Mouse (Mus musculus) neural tube, embryonic 13.5 days (tissue): Measurements from ENCODE around the gene C5ar2. TPM values are rescaled to one million over a fixed set of nuclear protein-coding genes. Genes with fewer than 3 reads are reported as not detected.

ENCODE experiments used
- ATAC-seq: fragments of 200-750 bp; cut with Nextera tagmentation; 2 replicates; pipeline ENCODE4 v1.8.0; 2017; ENCODE audit warnings: low read depth, mild to moderate bottlenecking, moderate TSS enrichment, moderate library complexity
- H3K27ac ChIP-seq: fragments of 300-500 bp; sonication (generic); replicated peaks from 2 replicates; pipeline ENCODE4 v1.5.1; 2015; ENCODE audit warnings: moderate library complexity, mild to moderate bottlenecking, inconsistent platforms
- H3K27me3 ChIP-seq: fragments of 300-500 bp; sonication (generic); 2 replicates; pipeline ENCODE4 v1.6.1; 2015; ENCODE audit warnings: mild to moderate bottlenecking, inconsistent platforms
- H3K36me3 ChIP-seq: fragments of 300-500 bp; sonication (generic); 2 replicates; pipeline ENCODE4 v1.6.1; 2015; ENCODE audit warnings: mild to moderate bottlenecking, inconsistent platforms
- H3K4me1 ChIP-seq: fragments of 300-500 bp; sonication (generic); replicated peaks from 2 replicates; pipeline ENCODE4 v1.6.1; 2015; ENCODE audit warnings: inconsistent platforms
- H3K4me2 ChIP-seq: fragments of 300-500 bp; sonication (generic); 2 replicates; pipeline ENCODE4 v1.6.1; 2015; ENCODE audit warnings: inconsistent platforms, mild to moderate bottlenecking, moderate library complexity
- H3K4me3 ChIP-seq: fragments of 300-500 bp; sonication (generic); 2 replicates; pipeline ENCODE4 v1.5.1; 2015; ENCODE audit warnings: mild to moderate bottlenecking, inconsistent platforms
- H3K9ac ChIP-seq: fragments of 300-500 bp; sonication (generic); 2 replicates; pipeline ENCODE4 v1.6.1; 2015; ENCODE audit warnings: moderate library complexity, mild to moderate bottlenecking, inconsistent platforms
- H3K9me3 ChIP-seq: fragments of 300-500 bp; sonication (generic); 2 replicates; pipeline ENCODE4 v1.6.1; 2016; ENCODE audit warnings: inconsistent platforms
- WGBS: fragments of 180-500 bp; shearing (Covaris S2); methylation state at CpG from one replicate; pipeline ENCODE4 v1.1.7; 2015; 5-methylcytosine and 5-hydroxymethylcytosine counted together
- polyA plus RNA-seq: library from polyadenylated mRNA; unstranded; fragments of >200 nt; fragmentation: Nextera tagmentation; extraction: Ambion mirVana; gene quantifications from 2 replicates; pipeline ENCODE4 v1.2.1, GENCODE M21; 2015

The C5ar2 gene
- polyA plus RNA-seq, 1 experiment from 2014 or later = 0.15 TPM

- ATAC-seq = no peak
- no peaks in the 10 kb centered on the region for H3K27me3 ChIP-seq
- no peak overlapping the region for H3K4me3 ChIP-seq
- H3K9ac ChIP-seq = no peak overlapping the region
- no peaks in the 10 kb centered on the region for H3K9me3 ChIP-seq
- no peak overlapping the region for H3K4me2 ChIP-seq
- WGBS = 84% methylated on average over 8 of the region's 8 CpGs
- no peak overlapping the region for H3K27ac ChIP-seq
- H3K36me3 ChIP-seq = peaks cover 40% of the 10 kb centered on the region
- H3K4me1 ChIP-seq = peaks cover 4% of the 10 kb centered on the region; the same call in 1 of the 2 replicates
Observed at GRCm38 (mm10) chr7:16187494-16187893, 56.5 kb downstream of the C5ar2 start.

Other genes with a start within 250 kb of the C5ar2 start
- 8.4 and 9.2 TPM in 2 replicates for gene Bicra, start 196.2 kb downstream of the C5ar2 start, polyA plus RNA-seq
- gene Zfp541, start 182.3 kb downstream of the C5ar2 start, polyA plus RNA-seq = 0.04 and 0.10 TPM in 2 replicates
- 235 and 247 TPM in 2 replicates for gene Napa, start 145.7 kb downstream of the C5ar2 start, polyA plus RNA-seq
- 37.9 and 41.4 TPM in 2 replicates for gene Kptn, start 124.3 kb downstream of the C5ar2 start, polyA plus RNA-seq
- 1.1 and 1.4 TPM in 2 replicates for gene Slc8a2, start 114.3 kb downstream of the C5ar2 start, polyA plus RNA-seq
- 139 and 161 TPM in 2 replicates for gene Meis3, start 69.1 kb downstream of the C5ar2 start, polyA plus RNA-seq
- gene Dhx34, start 22.1 kb downstream of the C5ar2 start, polyA plus RNA-seq = 11.3 and 13.2 TPM in 2 replicates
- 2.3 and 2.8 TPM in 2 replicates for gene C5ar1, start 15.4 kb upstream of the C5ar2 start, polyA plus RNA-seq
- 30.0 and 39.3 TPM in 2 replicates for gene Inafm1, start 29.5 kb upstream of the C5ar2 start, polyA plus RNA-seq
- 31.2 and 35.4 TPM in 2 replicates for gene Ccdc9, start 42.6 kb upstream of the C5ar2 start, polyA plus RNA-seq
- gene Bbc3, start 64.2 kb upstream of the C5ar2 start, polyA plus RNA-seq = 22.4 and 22.8 TPM in 2 replicates
- 264 and 281 TPM in 2 replicates for gene Sae1, start 143.7 kb upstream of the C5ar2 start, polyA plus RNA-seq
- 16.8 and 19.9 TPM in 2 replicates for gene Zc3h4, start 156.8 kb upstream of the C5ar2 start, polyA plus RNA-seq
- gene Tmem160, start 208.6 kb upstream of the C5ar2 start, polyA plus RNA-seq = 54.6 and 59.0 TPM in 2 replicates
- gene Npas1, start 233.6 kb upstream of the C5ar2 start, polyA plus RNA-seq = 1.6 and 1.7 TPM in 2 replicates